Mouse (Mus musculus) neural tube, embryonic 15.5 days (tissue): ENCODE data around the gene Trim58. TPM values are rescaled to one million over a fixed set of nuclear protein-coding genes. Genes with fewer than 3 reads are reported as not detected.

Experiments
- ATAC-seq: fragments of 200-750 bp; cut with Nextera tagmentation; 2 replicates; pipeline ENCODE4 v1.8.0; 2017; ENCODE audit warnings: mild to moderate bottlenecking, moderate TSS enrichment, moderate library complexity; ENCODE audit not compliant: low FRiP score
- H3K27ac ChIP-seq: fragments of 300-500 bp; sonication (generic); replicated peaks from 2 replicates; pipeline ENCODE4 v1.5.1; 2015; ENCODE audit warnings: mild to moderate bottlenecking, inconsistent platforms
- H3K27me3 ChIP-seq: fragments of 300-500 bp; sonication (generic); replicated peaks from 2 replicates; pipeline ENCODE4 v1.6.1; 2015; ENCODE audit warnings: inconsistent platforms
- H3K36me3 ChIP-seq: fragments of 300-500 bp; sonication (generic); 2 replicates; pipeline ENCODE4 v1.6.1; 2015; ENCODE audit warnings: inconsistent platforms
- H3K4me1 ChIP-seq: fragments of 300-500 bp; sonication (generic); 2 replicates; pipeline ENCODE4 v1.6.1; 2015; ENCODE audit warnings: inconsistent platforms
- H3K4me2 ChIP-seq: fragments of 300-500 bp; sonication (generic); 2 replicates; pipeline ENCODE4 v1.6.1; 2015; ENCODE audit warnings: inconsistent platforms, mild to moderate bottlenecking, moderate library complexity
- H3K4me3 ChIP-seq: fragments of 300-500 bp; sonication (generic); replicated peaks from 2 replicates; pipeline ENCODE4 v1.5.1; 2015; ENCODE audit warnings: mild to moderate bottlenecking, inconsistent platforms
- H3K9ac ChIP-seq: fragments of 300-500 bp; sonication (generic); replicated peaks from 2 replicates; pipeline ENCODE4 v1.6.1; 2015; ENCODE audit warnings: mild to moderate bottlenecking, inconsistent platforms
- H3K9me3 ChIP-seq: fragments of 300-500 bp; sonication (generic); replicated peaks from 2 replicates; pipeline ENCODE4 v1.6.1; 2016; ENCODE audit warnings: inconsistent platforms
- WGBS: fragments of 180-500 bp; shearing (Covaris S2); methylation state at CpG from one replicate; pipeline ENCODE4 v1.1.7; 2015; ENCODE audit warnings: mixed read lengths; 5-methylcytosine and 5-hydroxymethylcytosine counted together
- polyA plus RNA-seq: library from polyadenylated mRNA; unstranded; fragments of >200 nt; fragmentation: Nextera tagmentation; extraction: Ambion mirVana; gene quantifications from 2 replicates; pipeline ENCODE4 v1.2.1, GENCODE M21; 2015

The Trim58 gene
- polyA plus RNA-seq, 1 experiment from 2014 or later: 0.19 TPM

DNA sequence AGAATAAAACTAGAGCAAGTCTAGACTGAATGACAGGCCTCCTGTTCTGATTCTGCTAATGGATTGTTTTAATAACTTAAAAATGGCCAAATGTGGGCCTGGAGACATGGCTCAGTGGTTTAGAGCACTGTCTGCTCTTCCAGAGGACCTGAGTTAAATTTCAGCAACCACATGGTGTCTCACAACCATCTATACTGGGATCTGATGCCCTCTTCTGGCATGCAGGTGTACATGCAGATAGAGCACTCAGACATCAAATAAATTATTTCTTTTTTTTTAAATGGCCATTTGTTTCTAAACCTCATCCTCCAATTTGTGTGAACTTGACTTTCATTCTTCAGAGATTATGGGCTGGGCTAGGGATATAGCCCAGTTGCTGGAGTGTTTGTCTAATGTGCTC is 29.0 kb downstream of the Trim58 start:
- H3K9ac ChIP-seq: no peak overlapping the region
- no peak for ATAC-seq
- no peaks in the 10 kb centered on the region for H3K36me3 ChIP-seq
- H3K4me3 ChIP-seq: no peak overlapping the region
- no peaks in the 10 kb centered on the region for H3K27me3 ChIP-seq
- H3K9me3 ChIP-seq: no peaks in the 10 kb centered on the region
- no peak overlapping the region for H3K4me2 ChIP-seq
- no peaks in the 10 kb centered on the region for H3K4me1 ChIP-seq
- H3K27ac ChIP-seq: no peak overlapping the region

DNA sequence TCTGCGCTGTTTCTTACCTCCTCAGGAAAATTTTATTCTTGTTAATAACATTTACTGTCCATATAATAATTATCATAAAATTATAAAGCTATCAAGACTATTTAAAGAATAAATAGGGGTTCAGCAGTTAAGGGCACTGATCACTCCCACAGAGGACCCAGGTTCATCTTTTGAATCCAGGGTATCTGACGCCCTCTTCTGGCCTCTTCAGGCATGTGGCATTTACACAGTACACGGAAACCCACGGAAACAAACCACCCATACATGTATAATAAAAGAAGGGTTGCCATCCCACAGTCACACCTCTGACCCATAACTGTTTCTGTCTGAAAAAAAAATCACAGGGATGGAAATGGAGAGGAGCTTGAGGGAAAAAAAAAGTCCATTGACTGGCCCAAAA is 31.6 kb downstream of the Trim58 start:
- H3K27me3 ChIP-seq: no peaks in the 10 kb centered on the region
- no peaks in the 10 kb centered on the region for H3K4me1 ChIP-seq
- no peaks in the 10 kb centered on the region for H3K36me3 ChIP-seq
- 61% methylated on average over 4 of the region's 4 CpGs for WGBS
- H3K4me3 ChIP-seq: no peak overlapping the region
- no peak for ATAC-seq
- H3K4me2 ChIP-seq: no peak overlapping the region
- H3K27ac ChIP-seq: no peak overlapping the region
- no peak overlapping the region for H3K9ac ChIP-seq
- no peaks in the 10 kb centered on the region for H3K9me3 ChIP-seq

DNA sequence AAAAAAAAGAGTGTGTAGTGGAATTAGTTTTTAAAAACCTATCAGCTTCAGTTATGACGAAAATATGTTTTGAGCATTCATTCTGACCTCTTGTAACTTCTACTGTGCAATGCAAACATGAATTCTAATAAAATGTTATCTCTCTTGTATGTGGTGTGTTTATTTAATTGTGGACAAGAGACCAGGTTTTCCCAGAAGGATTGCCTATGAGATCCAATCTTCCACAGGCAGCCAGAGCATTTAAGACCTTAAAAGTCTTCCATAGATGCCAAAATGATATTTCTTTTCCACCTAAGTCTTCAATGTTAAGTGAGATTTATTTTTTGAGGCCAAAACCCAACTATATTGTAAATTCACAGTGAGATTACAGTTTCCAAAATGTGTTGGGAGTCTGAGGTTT is 40.5 kb downstream of the Trim58 start, which contains the start of gene Olfr320:
TSS of gene Olfr320 (plus strand) at position 301 of the 400 bp plus-strand sequence.
- H3K4me2 ChIP-seq: no peak within 1 kb of the TSS
- H3K4me1 ChIP-seq: no peaks in the 10 kb centered on the region
- H3K36me3 ChIP-seq: no peaks in the 10 kb centered on the region
- H3K9me3 ChIP-seq: no peaks in the 10 kb centered on the region
- no peak for ATAC-seq
- no peaks in the 10 kb centered on the region for H3K27me3 ChIP-seq
- H3K27ac ChIP-seq: no peak within 1 kb of the TSS
- H3K9ac ChIP-seq: no peak within 1 kb of the TSS
- H3K4me3 ChIP-seq: no peak within 1 kb of the TSS
- 89% methylated on average over 1 of the region's 1 CpGs for WGBS

DNA sequence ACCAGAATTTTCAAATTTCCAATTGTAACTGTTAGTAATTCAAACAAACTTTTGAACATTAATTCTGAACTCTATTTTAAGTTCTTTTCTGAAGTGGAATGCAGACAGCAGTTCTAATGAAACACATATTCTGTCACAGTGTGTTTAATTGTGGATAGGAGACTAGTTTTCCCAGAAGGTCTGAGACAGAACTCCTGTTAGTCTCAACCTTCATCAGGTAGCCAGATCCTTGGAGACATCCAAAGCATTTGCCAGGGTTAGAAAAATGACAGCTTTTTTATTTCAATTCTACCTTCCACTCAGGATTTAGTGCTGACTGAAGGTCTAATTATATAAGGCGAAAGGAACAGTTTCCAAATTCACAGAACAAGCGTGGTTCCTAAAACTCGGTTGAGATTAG is 58.6 kb downstream of the Trim58 start, which contains the start of gene Olfr319:
TSS of gene Olfr319 (plus strand) at position 301 of the 400 bp plus-strand sequence.
- H3K9me3 ChIP-seq: peaks cover 5% of the 10 kb centered on the region; the same call in 1 of the 2 replicates
- H3K9ac ChIP-seq: no peak within 1 kb of the TSS
- H3K4me2 ChIP-seq: no peak within 1 kb of the TSS
- WGBS: 91% methylated on average over 3 of the region's 3 CpGs
- ATAC-seq: no peak
- no peak within 1 kb of the TSS for H3K4me3 ChIP-seq
- H3K27me3 ChIP-seq: no peaks in the 10 kb centered on the region
- no peaks in the 10 kb centered on the region for H3K36me3 ChIP-seq
- H3K4me1 ChIP-seq: no peaks in the 10 kb centered on the region
- no peak within 1 kb of the TSS for H3K27ac ChIP-seq

Other genes with a start within 250 kb of the Trim58 start
- not detected in 2 replicates for gene 1810065E05Rik, start 219.4 kb upstream of the Trim58 start, polyA plus RNA-seq
- not detected in 2 replicates for gene Gm12253, start 207.9 kb upstream of the Trim58 start, polyA plus RNA-seq
- gene Lypd9, start 187.5 kb upstream of the Trim58 start, polyA plus RNA-seq: not detected in 2 replicates
- gene Olfr30, start 178.2 kb upstream of the Trim58 start, polyA plus RNA-seq: not detected in 2 replicates
- gene Olfr332, start 147.9 kb upstream of the Trim58 start, polyA plus RNA-seq: not detected in 2 replicates
- gene Olfr331, start 137.9 kb upstream of the Trim58 start, polyA plus RNA-seq: not detected in 2 replicates
- 0.15 and 0.20 TPM in 2 replicates for gene Olfr330, start 105.6 kb upstream of the Trim58 start, polyA plus RNA-seq
- gene Olfr329-ps, start 94.0 kb upstream of the Trim58 start, polyA plus RNA-seq: 0.09 TPM in 1 of 2 replicates, not detected in the other
- gene Olfr328, start 84.8 kb upstream of the Trim58 start, polyA plus RNA-seq: 0.06 and 0.10 TPM in 2 replicates
- gene Olfr224, start 69.9 kb upstream of the Trim58 start, polyA plus RNA-seq: 0.19 TPM in 1 of 2 replicates, not detected in the other
- not detected in 2 replicates for gene Olfr325, start 62.7 kb upstream of the Trim58 start, polyA plus RNA-seq
- 0.05 and 0.12 TPM in 2 replicates for gene Olfr324, start 45.4 kb upstream of the Trim58 start, polyA plus RNA-seq
- gene 2210407C18Rik, start 24.4 kb upstream of the Trim58 start, polyA plus RNA-seq: not detected in 2 replicates
- gene Olfr323, start 10.0 kb upstream of the Trim58 start, polyA plus RNA-seq: not detected in 2 replicates
- not detected in 2 replicates for gene Olfr322, start 18.3 kb downstream of the Trim58 start, polyA plus RNA-seq
- gene Olfr320, start 40.6 kb downstream of the Trim58 start, polyA plus RNA-seq: not detected in 2 replicates
- not detected in 2 replicates for gene Olfr319, start 58.7 kb downstream of the Trim58 start, polyA plus RNA-seq
- gene Olfr318, start 83.5 kb downstream of the Trim58 start, polyA plus RNA-seq: not detected in 2 replicates
- gene Olfr317, start 98.7 kb downstream of the Trim58 start, polyA plus RNA-seq: 0.17 and 0.26 TPM in 2 replicates
- gene Olfr316, start 112.3 kb downstream of the Trim58 start, polyA plus RNA-seq: not detected in 2 replicates
- not detected in 2 replicates for gene Olfr315, start 132.7 kb downstream of the Trim58 start, polyA plus RNA-seq
- 0.06 TPM in 1 of 2 replicates, not detected in the other for gene Olfr314, start 142.5 kb downstream of the Trim58 start, polyA plus RNA-seq
- gene Fam183b, start 161.5 kb downstream of the Trim58 start, polyA plus RNA-seq: 10.1 and 15.2 TPM in 2 replicates
- not detected in 2 replicates for gene Olfr313, start 174.5 kb downstream of the Trim58 start, polyA plus RNA-seq
- gene Olfr312, start 188.8 kb downstream of the Trim58 start, polyA plus RNA-seq: not detected in 2 replicates
- not detected in 2 replicates for gene Olfr311, start 198.8 kb downstream of the Trim58 start, polyA plus RNA-seq
- gene Gm12258, start 206.7 kb downstream of the Trim58 start, polyA plus RNA-seq: 20.8 and 22.4 TPM in 2 replicates
- gene 2810021J22Rik, start 226.8 kb downstream of the Trim58 start, polyA plus RNA-seq: 10.3 and 11.7 TPM in 2 replicates